ENCODE assay signal across 12 mouse cellular contexts in genomic region chr2:36013010-36013409, GRCm38 (mm10). TPM values are rescaled to one million over a fixed set of nuclear protein-coding genes. Genes with fewer than 3 reads are reported as not detected.
DNase-seq lines count a peak whose midpoint lies in the region; ATAC-seq and TF ChIP-seq lines count a peak whose summit lies in the region.
"Had no signal": no experiment of that assay in that cellular context is flagged by ENCODE, and none has a peak within 500 bp of the region (broad histone marks: within the 10 kb centered on the region; RNA-seq: fewer than 3 reads in every experiment).

No protein-coding gene starts in this region.

- H3K9ac ChIP-seq in liver, postnatal 0 days (replicated peaks), result no peak overlapping the region
- H3K9ac ChIP-seq: heart, embryonic 13.5 days; limb, embryonic 13.5 days had no signal

- peak; percentile 75 for DNase-seq in adrenal gland, adult 2 months
- DNase-seq in adrenal gland, adult 8-10 months, result peak; percentile 50
- peak; percentile 29 to 51 for DNase-seq in heart, postnatal 14 days
- no peak for DNase-seq in liver, postnatal 0 days
- DNase-seq in Muller cell, postnatal 12 days (ENCODE audit: inconsistent ontology term), result no peak
- DNase-seq: cerebellum, postnatal 10 days had no signal

- no peak overlapping the region for H3K27ac ChIP-seq in liver, postnatal 0 days (ENCODE audit: low read depth)
- H3K27ac ChIP-seq: heart, embryonic 13.5 days; limb, embryonic 13.5 days had no signal

- 51% methylated on average over 12 of the region's 12 CpGs for WGBS in liver, postnatal 0 days (ENCODE audit: insufficient replicate concordance)

- peaks cover 28% of the 10 kb centered on the region for H3K27me3 ChIP-seq in liver, postnatal 0 days (ENCODE audit: insufficient read depth, low read length)

- ATAC-seq in liver, postnatal 0 days, result 0 out of 2 replicates have a peak, but pooled peaks have one; percentile 17
- ATAC-seq in megakaryocyte, adult 5-6 weeks (ENCODE audit: poor library complexity, severe bottlenecking), result no peak
- ATAC-seq in frontal cortex, adult (ENCODE audit: low TSS enrichment), result no peak
- ATAC-seq: midbrain, embryonic 16.5 days had no signal

- intact Hi-C loops in heart, postnatal 14 days (cut with DNase I), result loop anchor here (5.0 kb wide), 2 partner anchors 89 to 124 kb away; partner anchors contain the start of genes Mrrf and Rbm18

- H3K36me3 ChIP-seq in liver, postnatal 0 days (replicated peaks; ENCODE audit: insufficient read depth, low read length), result no peaks in the 10 kb centered on the region
- H3K36me3 ChIP-seq: heart, embryonic 13.5 days; limb, embryonic 13.5 days had no signal

- no peak overlapping the region for H3K4me3 ChIP-seq in liver, postnatal 0 days (ENCODE audit: low read depth, low read length)
- H3K4me3 ChIP-seq: erythroblast, embryonic 14.5 days; heart, embryonic 13.5 days; limb, embryonic 13.5 days had no signal

- H3K4me1 ChIP-seq in liver, postnatal 0 days (ENCODE audit: insufficient read depth), result peaks cover 4% of the 10 kb centered on the region

- no peaks in the 10 kb centered on the region for H3K9me3 ChIP-seq in liver, postnatal 0 days (ENCODE audit: low read length)
- H3K9me3 ChIP-seq: heart, embryonic 13.5 days; limb, embryonic 13.5 days had no signal

- no peak for TF ChIP-seq EP300 in liver, postnatal 0 days (IDR thresholded peaks at IDR 0.05; ENCODE audit: low read depth)

- no peak for TF ChIP-seq CTCF in liver, postnatal 0 days (IDR thresholded peaks at IDR 0.05; ENCODE audit: low read depth)

- H3K4me2 ChIP-seq in liver, postnatal 0 days (ENCODE audit: low read depth, low read length), result no peak overlapping the region
- H3K4me2 ChIP-seq: heart, embryonic 13.5 days; limb, embryonic 13.5 days had no signal

RNA-seq across cellular contexts. Expression of gene Ttll11, which starts 33.3 kb away (rescaled TPM):
- total RNA-seq in adrenal gland, adult 2 months (2021), result 1 to 10 TPM; 2.1 to 6.1 TPM
- 3.9 and 4.0 TPM in 2 replicates for polyA plus RNA-seq in adrenal gland, adult 2 months (2012; rRNA removed)
- 1 to 10 TPM; 2.6 to 5.6 (median 4.0) TPM for total RNA-seq in adrenal gland, adult 8-10 months (2022)
- 1 to 10 TPM; 1.3 to 1.9 TPM for total RNA-seq in heart, postnatal 14 days (2021)
- 1.1 and 1.7 TPM in 2 replicates for polyA plus RNA-seq in liver, postnatal 0 days (2015; fragmentation: Nextera tagmentation; extraction: Ambion mirVana)
- total RNA-seq in megakaryocyte, adult 5-6 weeks (2015), result not detected in 2 replicates
- total RNA-seq in megakaryocyte, adult 5-6 weeks (2017), result 0.48 TPM in 1 of 2 replicates, not detected in the other

RNA-seq across cellular contexts. Expression of gene Ndufa8, which starts 36.2 kb away (rescaled TPM):
- 100 to 1,000 TPM; 192 to 258 TPM for total RNA-seq in adrenal gland, adult 2 months (2021)
- 42.9 and 48.8 TPM in 2 replicates for polyA plus RNA-seq in adrenal gland, adult 2 months (2012; rRNA removed)
- total RNA-seq in adrenal gland, adult 8-10 months (2022), result 100 to 1,000 TPM; 128 to 194 (median 170) TPM
- total RNA-seq in heart, postnatal 14 days (2021), result 100 to 1,000 TPM; 603 TPM
- 241 and 253 TPM in 2 replicates for polyA plus RNA-seq in liver, postnatal 0 days (2015; fragmentation: Nextera tagmentation; extraction: Ambion mirVana)
- 87.6 and 88.1 TPM in 2 replicates for total RNA-seq in megakaryocyte, adult 5-6 weeks (2015)
- total RNA-seq in megakaryocyte, adult 5-6 weeks (2017), result 35.7 and 48.5 TPM in 2 replicates

RNA-seq across cellular contexts. Expression of gene Morn5, which starts 36.2 kb away (rescaled TPM):
- total RNA-seq in adrenal gland, adult 2 months (2021), result not detected
- polyA plus RNA-seq in adrenal gland, adult 2 months (2012; rRNA removed), result 0.33 TPM in 1 of 2 replicates, not detected in the other
- total RNA-seq in adrenal gland, adult 8-10 months (2022), result 1 to 10 TPM in 1 of 4 experiments, under 1 TPM in 3; 0.38 to 1.2 (median 0.57) TPM
- total RNA-seq in heart, postnatal 14 days (2021), result not detected
- polyA plus RNA-seq in liver, postnatal 0 days (2015; fragmentation: Nextera tagmentation; extraction: Ambion mirVana), result not detected in 2 replicates
- total RNA-seq in megakaryocyte, adult 5-6 weeks (2015), result 0.25 TPM in 1 of 2 replicates, not detected in the other
- not detected in 2 replicates for total RNA-seq in megakaryocyte, adult 5-6 weeks (2017)
- polyA plus RNA-seq: erythroblast, embryonic 14.5 days; heart, embryonic 13.5 days had no signal

Comparison
In these comparisons a context has a peak if more than half of its experiments do, and no peak if none do; other contexts are left out.
1. DNase-seq: peak in adrenal gland, adult 2 months (single experiment), adrenal gland, adult 8-10 months (single experiment) and heart, postnatal 14 days (2 of 2); none in liver, postnatal 0 days (single experiment) and Muller cell, postnatal 12 days (single experiment).